Mouse (Mus musculus): ENCODE measurements around the gene Tfeb. TPM values are rescaled to one million over a fixed set of nuclear protein-coding genes. Genes with fewer than 3 reads are reported as not detected.

Tfeb gene
- polyA plus RNA-seq, 1 experiment from 2014 or later = 13.6 TPM

GRCm38 (mm10) chr17:47797383-47797782 lies 60.6 kb downstream of the Tfeb start:
- no peaks in the 10 kb centered on the region for H3K27me3 ChIP-seq (replicated peaks; ENCODE audit: control insufficient read depth, insufficient read depth, low read length)
- no peaks in the 10 kb centered on the region for H3K9me3 ChIP-seq (ENCODE audit: control insufficient read depth, low read length)
- no peak overlapping the region for H3K27ac ChIP-seq (ENCODE audit: low read depth)
- no peak overlapping the region for H3K4me2 ChIP-seq (ENCODE audit: low read length)
- no peaks in the 10 kb centered on the region for H3K36me3 ChIP-seq (ENCODE audit: control insufficient read depth, insufficient read depth, low read length)
- no peak overlapping the region for H3K4me3 ChIP-seq (ENCODE audit: low read depth, low read length)
- DNase-seq (ENCODE audit: low spot score) (no peak), ATAC-seq (replicated peaks; ENCODE audit: low FRiP score, low TSS enrichment, low read depth) (no peak)
- peaks cover 4% of the 10 kb centered on the region; the same call in 1 of the 2 replicates for H3K4me1 ChIP-seq (replicated peaks; ENCODE audit: control insufficient read depth, insufficient read depth, low read length)
- WGBS = 77% methylated on average over 9 of the region's 9 CpGs
- no peak overlapping the region for H3K9ac ChIP-seq (ENCODE audit: low read length)

DNA sequence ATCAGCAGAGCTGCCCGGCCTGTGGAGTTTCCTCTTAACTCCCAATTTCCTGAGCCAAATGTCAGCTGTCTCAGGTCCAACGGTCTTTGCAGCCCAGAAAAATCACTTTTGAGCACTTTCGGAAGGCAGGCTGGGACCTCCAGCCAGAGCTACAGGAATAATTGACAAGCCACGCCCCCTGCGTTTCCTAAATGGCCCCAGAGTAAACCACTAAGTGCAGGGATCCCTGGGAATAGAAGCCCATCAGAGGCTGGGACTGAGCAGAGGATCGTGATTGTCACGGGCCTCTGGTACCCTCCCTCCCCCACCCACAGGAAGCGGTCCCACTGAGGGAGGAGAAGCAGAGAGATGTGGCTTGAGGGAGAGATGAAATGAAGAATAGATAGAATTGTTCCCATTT lies 66.0 kb downstream of the Tfeb start:
- Histone ChIP-seq H3K27ac (ENCODE audit: low read depth) (no peak overlapping the region; the same call in 1 of the 2 replicates), H3K36me3 (ENCODE audit: control insufficient read depth, insufficient read depth, low read length) (no peaks in the 10 kb centered on the region), H3K4me3 (ENCODE audit: low read depth, low read length) (no peak overlapping the region), H3K9ac (ENCODE audit: low read length) (no peak overlapping the region), H3K9me3 (ENCODE audit: control insufficient read depth, low read length) (no peaks in the 10 kb centered on the region), H3K27me3 (replicated peaks; ENCODE audit: control insufficient read depth, insufficient read depth, low read length) (no peaks in the 10 kb centered on the region), H3K4me2 (ENCODE audit: low read length) (no peak overlapping the region), H3K4me1 (replicated peaks; ENCODE audit: control insufficient read depth, insufficient read depth, low read length) (peaks cover 12% of the 10 kb centered on the region)
- DNase-seq (ENCODE audit: low spot score) = no peak
- WGBS = 15% methylated on average over 8 of the region's 8 CpGs
- ATAC-seq (replicated peaks; ENCODE audit: low FRiP score, low TSS enrichment, low read depth) = no peak

DNA sequence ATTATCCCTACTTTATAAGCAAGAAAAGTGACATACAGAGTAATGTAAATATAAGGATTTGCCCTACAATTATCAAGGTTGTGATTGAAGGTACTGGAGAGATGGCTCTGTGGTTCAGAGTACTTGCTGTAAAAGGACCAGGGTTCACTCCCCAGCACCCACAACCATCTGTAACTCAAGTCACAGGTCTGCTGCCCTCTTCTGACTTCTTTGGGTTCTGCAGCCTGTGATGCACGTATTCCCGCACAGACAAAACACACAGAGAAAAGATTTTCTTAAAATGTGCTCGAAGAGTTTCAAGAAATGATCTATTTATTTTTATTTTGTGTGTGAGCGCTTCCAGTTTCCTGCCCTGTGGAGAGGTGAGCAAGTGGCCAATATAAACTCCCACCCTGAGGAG lies 66.8 kb downstream of the Tfeb start:
- H3K4me2 ChIP-seq (ENCODE audit: low read length) = no peak overlapping the region
- H3K36me3 ChIP-seq (ENCODE audit: control insufficient read depth, insufficient read depth, low read length) = no peaks in the 10 kb centered on the region
- no peak overlapping the region for H3K27ac ChIP-seq (ENCODE audit: low read depth)
- DNase-seq (ENCODE audit: low spot score) = no peak
- H3K4me3 ChIP-seq (ENCODE audit: low read depth, low read length) = no peak overlapping the region
- WGBS = 96% methylated on average over 4 of the region's 4 CpGs
- no peak overlapping the region for H3K9ac ChIP-seq (ENCODE audit: low read length)
- no peaks in the 10 kb centered on the region for H3K27me3 ChIP-seq (replicated peaks; ENCODE audit: control insufficient read depth, insufficient read depth, low read length)
- no peak for ATAC-seq (replicated peaks; ENCODE audit: low FRiP score, low TSS enrichment, low read depth)
- H3K4me1 ChIP-seq (replicated peaks; ENCODE audit: control insufficient read depth, insufficient read depth, low read length) = peaks cover 12% of the 10 kb centered on the region
- no peaks in the 10 kb centered on the region for H3K9me3 ChIP-seq (ENCODE audit: control insufficient read depth, low read length)

DNA sequence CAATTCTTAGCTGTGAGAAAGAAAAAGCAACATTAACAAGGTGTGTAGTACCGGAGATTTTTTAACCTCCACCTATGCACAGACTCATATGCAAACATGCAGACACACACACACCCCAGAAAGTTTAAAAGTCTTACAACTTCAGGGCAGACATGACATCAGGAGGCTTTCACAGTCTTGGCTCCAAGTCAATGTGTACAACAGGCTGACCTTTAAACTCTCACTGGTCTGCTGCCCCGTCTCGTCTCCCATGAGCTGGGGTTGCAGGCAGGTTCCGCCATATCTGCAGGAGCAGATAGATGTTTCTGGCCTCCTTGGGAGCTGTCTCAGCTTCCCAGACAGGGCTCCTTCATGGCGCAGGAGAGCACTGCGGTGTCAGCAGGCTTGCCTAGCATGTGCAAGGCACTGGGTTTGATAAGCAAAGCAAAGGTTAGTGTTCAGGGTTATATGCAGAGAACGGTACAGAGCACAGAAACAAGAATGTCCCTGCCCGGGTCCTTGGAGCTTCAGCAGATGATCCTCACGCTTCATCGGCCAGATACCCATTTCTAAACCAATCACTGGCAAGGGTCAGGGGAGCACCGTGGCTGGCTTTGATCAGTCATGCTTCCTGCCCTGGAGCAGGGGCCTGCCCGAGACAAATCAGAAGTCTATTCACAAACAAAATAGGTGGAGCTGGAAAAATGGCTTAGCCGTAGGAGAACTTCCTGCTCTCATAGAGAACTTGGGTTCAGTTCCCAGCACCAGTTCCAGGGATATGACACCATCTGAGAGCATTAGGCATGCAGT lies 68.4 kb downstream of the Tfeb start:
- WGBS = 48% methylated on average over 13 of the region's 13 CpGs
- H3K9me3 ChIP-seq (ENCODE audit: control insufficient read depth, low read length) = no peaks in the 10 kb centered on the region
- H3K4me3 ChIP-seq (ENCODE audit: low read depth, low read length) = no peak overlapping the region
- H3K4me1 ChIP-seq (replicated peaks; ENCODE audit: control insufficient read depth, insufficient read depth, low read length) = peaks cover 12% of the 10 kb centered on the region
- no peaks in the 10 kb centered on the region for H3K36me3 ChIP-seq (ENCODE audit: control insufficient read depth, insufficient read depth, low read length)
- no peak overlapping the region for H3K9ac ChIP-seq (ENCODE audit: low read length)
- DNase-seq (ENCODE audit: low spot score) (no peak), ATAC-seq (replicated peaks; ENCODE audit: low FRiP score, low TSS enrichment, low read depth) (no peak)
- no peak overlapping the region for H3K4me2 ChIP-seq (ENCODE audit: low read length)
- H3K27me3 ChIP-seq (replicated peaks; ENCODE audit: control insufficient read depth, insufficient read depth, low read length) = no peaks in the 10 kb centered on the region
- no peak overlapping the region for H3K27ac ChIP-seq (ENCODE audit: low read depth)

DNA sequence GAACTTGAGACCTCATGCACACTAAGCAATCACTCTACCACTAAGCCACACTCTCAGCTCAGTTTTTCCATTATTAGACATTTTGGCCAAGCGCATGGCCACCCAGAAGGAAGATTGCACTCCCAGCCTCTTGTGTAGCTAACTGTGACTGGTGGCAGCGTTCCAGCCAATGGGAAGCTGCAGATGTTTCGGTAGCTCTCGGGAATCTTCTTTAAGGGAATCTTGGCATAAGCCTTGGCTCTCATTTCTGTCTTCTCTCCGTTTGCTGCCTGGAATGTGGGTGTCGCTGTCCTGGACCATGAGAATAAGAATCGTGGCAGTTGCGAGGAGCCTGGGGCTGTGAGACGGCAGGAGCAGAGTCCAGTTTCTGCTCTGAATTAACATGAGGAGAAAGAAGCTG lies 69.4 kb downstream of the Tfeb start:
- no peak; the same call in 1 of the 2 replicates for ATAC-seq (replicated peaks; ENCODE audit: low FRiP score, low TSS enrichment, low read depth)
- peaks cover 13% of the 10 kb centered on the region for H3K4me1 ChIP-seq (replicated peaks; ENCODE audit: control insufficient read depth, insufficient read depth, low read length)
- H3K9me3 ChIP-seq (ENCODE audit: control insufficient read depth, low read length) = no peaks in the 10 kb centered on the region

DNA sequence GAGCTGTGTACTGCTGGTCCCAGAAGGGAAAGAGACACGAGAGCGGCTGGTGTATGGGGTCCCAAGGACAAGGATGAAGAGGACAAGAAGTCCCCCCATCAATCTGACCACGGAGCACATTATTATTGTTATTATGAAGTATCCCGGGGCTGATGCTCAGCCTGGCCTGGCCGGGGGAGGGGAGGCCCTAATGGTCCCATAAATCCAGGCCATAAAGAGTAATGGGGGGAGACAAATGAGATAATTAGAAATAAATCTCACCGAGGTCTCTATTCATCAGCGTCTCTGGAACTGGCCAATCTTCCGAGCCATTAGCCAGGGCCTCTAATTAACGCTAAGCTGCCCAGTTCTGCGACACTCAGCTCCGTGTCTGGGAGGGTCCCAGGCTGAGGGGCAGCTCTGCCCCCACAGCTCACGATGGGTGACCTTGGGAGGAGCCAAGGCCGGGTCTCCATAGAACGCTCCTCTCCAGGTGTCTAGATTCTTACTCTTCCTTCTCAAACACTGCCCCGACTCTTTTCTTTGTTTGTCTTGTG lies 74.5 kb downstream of the Tfeb start:
- H3K9me3 ChIP-seq (ENCODE audit: control insufficient read depth, low read length) = no peaks in the 10 kb centered on the region
- H3K9ac ChIP-seq (ENCODE audit: low read length) = no peak overlapping the region
- H3K27ac ChIP-seq (ENCODE audit: low read depth) = no peak overlapping the region
- H3K36me3 ChIP-seq (ENCODE audit: control insufficient read depth, insufficient read depth, low read length) = peaks cover 16% of the 10 kb centered on the region
- peaks cover 13% of the 10 kb centered on the region; the same call in 1 of the 2 replicates for H3K4me1 ChIP-seq (replicated peaks; ENCODE audit: control insufficient read depth, insufficient read depth, low read length)
- no peak for ATAC-seq (replicated peaks; ENCODE audit: low FRiP score, low TSS enrichment, low read depth)
- no peak overlapping the region for H3K4me3 ChIP-seq (ENCODE audit: low read depth, low read length)
- no peak overlapping the region for H3K4me2 ChIP-seq (ENCODE audit: low read length)
- WGBS = 53% methylated on average over 15 of the region's 15 CpGs
- H3K27me3 ChIP-seq (replicated peaks; ENCODE audit: control insufficient read depth, insufficient read depth, low read length) = no peaks in the 10 kb centered on the region
- no peak for DNase-seq (ENCODE audit: low spot score)

More for the DNA sequence above, 69.4 kb downstream of the Tfeb start:
- Histone ChIP-seq H3K27ac (ENCODE audit: low read depth) (peak overlapping the region; percentile 67; the same call in 1 of the 2 replicates), H3K4me3 (ENCODE audit: low read depth, low read length) (no peak overlapping the region), H3K9ac (ENCODE audit: low read length) (no peak overlapping the region), H3K36me3 (ENCODE audit: control insufficient read depth, insufficient read depth, low read length) (no peaks in the 10 kb centered on the region), H3K27me3 (replicated peaks; ENCODE audit: control insufficient read depth, insufficient read depth, low read length) (no peaks in the 10 kb centered on the region), H3K4me2 (ENCODE audit: low read length) (peak overlapping the region; percentile 13; the same call in 1 of the 2 replicates)
- WGBS = 37% methylated on average over 9 of the region's 9 CpGs
- no peak for DNase-seq (ENCODE audit: low spot score)

DNA sequence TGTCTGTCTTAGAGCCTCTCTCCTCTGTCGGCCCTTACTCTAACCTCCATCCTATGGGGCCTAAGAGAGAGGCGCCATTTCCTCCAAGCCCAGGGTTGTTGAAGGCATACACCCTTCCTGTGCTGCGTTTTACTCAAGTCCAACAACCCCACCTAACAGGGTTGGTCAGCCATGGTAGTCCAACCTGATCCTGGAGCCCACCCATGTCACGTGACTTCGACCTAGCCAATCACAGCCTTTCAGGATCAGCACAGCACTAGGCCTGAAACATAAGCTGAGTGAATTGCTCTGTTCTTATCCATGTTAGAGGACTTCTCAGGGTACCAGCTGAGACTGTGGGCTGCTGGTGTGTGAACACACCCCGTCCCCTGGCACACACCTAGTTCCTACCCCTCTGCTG lies 75.4 kb downstream of the Tfeb start:
- Histone ChIP-seq H3K36me3 (ENCODE audit: control insufficient read depth, insufficient read depth, low read length) (peaks cover 19% of the 10 kb centered on the region), H3K4me1 (replicated peaks; ENCODE audit: control insufficient read depth, insufficient read depth, low read length) (peaks cover 13% of the 10 kb centered on the region; the same call in 1 of the 2 replicates), H3K9ac (ENCODE audit: low read length) (no peak overlapping the region), H3K4me3 (ENCODE audit: low read depth, low read length) (no peak overlapping the region), H3K27me3 (replicated peaks; ENCODE audit: control insufficient read depth, insufficient read depth, low read length) (no peaks in the 10 kb centered on the region), H3K27ac (ENCODE audit: low read depth) (no peak overlapping the region), H3K9me3 (ENCODE audit: control insufficient read depth, low read length) (no peaks in the 10 kb centered on the region), H3K4me2 (ENCODE audit: low read length) (no peak overlapping the region)
- ATAC-seq (replicated peaks; ENCODE audit: low FRiP score, low TSS enrichment, low read depth) = no peak
- WGBS = 73% methylated on average over 6 of the region's 6 CpGs
- DNase-seq (ENCODE audit: low spot score) = no peak

GRCm38 (mm10) chr17:47813616-47814015 lies 76.8 kb downstream of the Tfeb start:
- Histone ChIP-seq H3K4me3 (ENCODE audit: low read depth, low read length) (no peak overlapping the region), H3K27me3 (replicated peaks; ENCODE audit: control insufficient read depth, insufficient read depth, low read length) (no peaks in the 10 kb centered on the region), H3K9ac (ENCODE audit: low read length) (no peak overlapping the region), H3K9me3 (ENCODE audit: control insufficient read depth, low read length) (no peaks in the 10 kb centered on the region), H3K4me2 (ENCODE audit: low read length) (no peak overlapping the region), H3K36me3 (ENCODE audit: control insufficient read depth, insufficient read depth, low read length) (peaks cover 30% of the 10 kb centered on the region), H3K4me1 (replicated peaks; ENCODE audit: control insufficient read depth, insufficient read depth, low read length) (peaks cover 13% of the 10 kb centered on the region; the same call in 1 of the 2 replicates), H3K27ac (ENCODE audit: low read depth) (no peak overlapping the region)
- no peak for DNase-seq (ENCODE audit: low spot score)
- whole genome bisulfite sequencing = 41% methylated on average over 5 of the region's 5 CpGs
- no peak; the same call in 1 of the 2 replicates for ATAC-seq (replicated peaks; ENCODE audit: low FRiP score, low TSS enrichment, low read depth)

All from intestine, embryonic 14.5 days (tissue).